Mouse (Mus musculus) right cerebral cortex, postnatal 10 days (tissue): ENCODE data around the gene Pde1b.

Experiments used
- DNase-seq, 2 experiments: peaks; one replicate each; pipeline ENCODE4 v3.0.0; 2021; ENCODE audit warnings: low spot score in 2 of 2

The Pde1b gene

DNA sequence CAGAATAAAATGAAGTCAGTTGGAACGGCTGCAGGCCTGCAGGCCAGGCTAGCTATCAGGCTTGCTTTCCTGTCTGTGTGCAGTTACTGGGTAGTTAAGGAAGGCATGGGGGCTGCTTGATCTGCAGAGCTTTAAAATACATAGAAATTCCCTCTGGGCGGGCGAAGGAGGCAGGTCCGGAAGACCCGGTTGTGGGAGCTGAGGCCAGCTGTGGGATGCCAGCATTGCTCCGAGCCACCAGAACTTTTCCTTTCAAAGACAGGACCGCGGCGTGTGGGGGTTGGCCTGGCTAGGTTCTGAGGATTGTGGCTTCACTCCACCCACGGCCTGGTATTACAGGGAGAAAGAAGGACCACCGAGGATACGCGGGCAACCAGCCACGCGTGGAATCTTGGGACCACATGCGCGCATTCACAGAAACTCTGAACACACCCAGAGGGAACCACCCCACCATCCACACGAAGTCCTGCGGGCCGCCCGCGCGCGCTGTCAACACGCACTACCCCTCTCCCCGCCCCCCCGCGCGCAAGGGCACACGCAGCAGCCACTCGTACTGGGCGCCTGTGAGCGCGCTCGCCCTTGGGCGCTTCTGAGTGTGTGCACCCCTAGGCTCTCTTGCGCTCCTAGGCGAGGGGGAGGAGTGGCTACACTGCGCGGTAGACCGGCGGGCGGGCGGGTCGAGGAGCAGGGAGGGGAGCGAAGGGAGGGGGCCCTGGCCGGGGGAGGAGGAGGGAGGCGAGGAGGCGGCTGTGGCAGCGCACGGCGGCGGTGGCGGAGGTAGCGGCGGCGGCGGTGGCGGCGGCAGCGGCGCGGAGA lies at the start of gene Pde1b:
TSS of gene Pde1b (plus strand) at position 600 of the 816 bp plus-strand sequence.
- peak; percentile 71 to 76 for DNase-seq

DNA sequence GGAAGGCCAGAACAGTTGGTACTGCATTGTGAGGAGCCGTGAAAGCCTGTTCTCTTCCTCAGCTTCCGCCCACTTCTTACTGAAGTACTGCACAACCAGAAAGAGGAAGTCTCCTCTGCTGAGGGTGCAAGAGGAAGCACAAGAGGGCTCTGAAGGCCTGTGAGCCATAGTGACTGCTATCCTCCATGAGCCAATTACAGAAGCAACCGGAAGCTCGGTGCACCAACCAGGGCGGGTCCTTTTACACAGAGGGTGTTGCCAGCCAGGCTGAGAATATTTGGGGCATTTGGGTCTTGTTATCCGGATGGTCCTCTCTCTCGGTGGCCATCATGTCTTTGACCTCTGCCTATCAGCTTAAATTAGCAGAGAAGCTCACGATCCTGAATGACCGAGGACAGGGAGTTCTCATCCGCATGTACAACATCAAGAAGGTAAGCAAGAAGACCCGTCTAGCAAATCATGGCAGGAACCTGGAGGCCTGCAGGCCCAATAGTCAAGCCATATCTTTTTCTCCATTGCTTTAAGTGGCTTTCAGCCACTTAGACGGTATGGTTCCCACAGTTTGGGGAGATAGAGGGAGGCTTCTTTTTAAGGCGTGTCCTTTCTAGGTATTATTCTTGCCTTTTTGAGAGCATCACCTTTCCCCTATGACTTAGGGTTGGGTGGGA lies 49.1 kb upstream of the Pde1b start, which contains the start of gene Nckap1l:
TSS of gene Nckap1l (plus strand) at position 244 of the 668 bp plus-strand sequence.
- DNase-seq = peak; percentile 59 to 61

DNA sequence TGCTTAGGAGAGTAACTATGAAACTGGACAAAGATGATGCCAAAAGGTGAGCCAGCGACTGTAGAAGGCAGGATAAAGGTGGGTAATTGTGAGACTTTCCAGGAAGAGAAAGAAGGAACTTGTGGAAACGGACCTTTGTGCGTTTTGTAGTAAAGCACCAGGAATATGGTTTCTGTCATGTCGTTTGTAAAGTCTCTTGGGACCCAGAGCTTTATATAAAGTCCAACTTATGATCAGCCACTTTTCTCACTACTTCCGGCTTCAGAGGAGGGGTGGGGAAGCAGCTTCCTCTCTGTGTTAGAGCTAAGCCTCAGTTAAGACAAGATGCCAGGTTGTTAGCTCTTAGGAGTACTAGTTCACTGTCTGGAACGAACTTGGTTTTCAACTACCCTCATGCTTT lies 48.4 kb upstream of the Pde1b start:
- DNase-seq = no peak

DNA sequence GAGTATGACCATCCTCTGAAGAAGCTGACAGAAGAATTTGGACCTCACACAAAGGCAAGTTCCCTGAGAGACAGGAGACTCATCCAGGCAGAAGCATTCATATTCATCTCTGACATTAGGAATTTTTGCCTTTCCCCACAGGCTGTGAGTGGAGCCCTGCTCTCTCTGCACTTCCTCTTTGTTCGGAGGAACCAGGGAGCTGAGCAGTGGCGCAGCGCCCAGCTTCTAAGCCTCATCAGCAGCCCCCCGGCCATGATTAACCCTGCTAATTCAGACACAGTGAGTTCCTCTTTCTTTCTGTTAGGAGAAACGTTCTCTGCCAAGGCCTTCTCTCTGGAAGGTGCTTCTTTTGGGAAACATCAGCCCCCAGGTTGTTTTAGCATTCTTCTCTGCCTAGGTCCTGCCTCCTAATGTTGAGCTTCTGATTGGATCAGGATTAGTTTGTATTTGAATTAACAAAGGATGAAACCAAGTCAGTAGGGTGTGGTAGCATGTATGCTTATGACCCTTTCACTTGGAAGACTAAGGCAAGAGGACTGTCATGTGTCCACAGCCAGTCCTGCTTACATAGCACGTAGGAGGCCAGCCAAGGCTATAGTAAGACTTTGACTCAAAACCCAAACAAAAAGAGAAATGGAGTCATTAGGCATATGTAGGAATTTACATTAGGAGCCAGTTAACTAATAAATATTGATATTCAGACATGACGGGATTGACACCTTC lies 40.1 kb upstream of the Pde1b start:
- DNase-seq = peak; percentile 55 to 64

DNA sequence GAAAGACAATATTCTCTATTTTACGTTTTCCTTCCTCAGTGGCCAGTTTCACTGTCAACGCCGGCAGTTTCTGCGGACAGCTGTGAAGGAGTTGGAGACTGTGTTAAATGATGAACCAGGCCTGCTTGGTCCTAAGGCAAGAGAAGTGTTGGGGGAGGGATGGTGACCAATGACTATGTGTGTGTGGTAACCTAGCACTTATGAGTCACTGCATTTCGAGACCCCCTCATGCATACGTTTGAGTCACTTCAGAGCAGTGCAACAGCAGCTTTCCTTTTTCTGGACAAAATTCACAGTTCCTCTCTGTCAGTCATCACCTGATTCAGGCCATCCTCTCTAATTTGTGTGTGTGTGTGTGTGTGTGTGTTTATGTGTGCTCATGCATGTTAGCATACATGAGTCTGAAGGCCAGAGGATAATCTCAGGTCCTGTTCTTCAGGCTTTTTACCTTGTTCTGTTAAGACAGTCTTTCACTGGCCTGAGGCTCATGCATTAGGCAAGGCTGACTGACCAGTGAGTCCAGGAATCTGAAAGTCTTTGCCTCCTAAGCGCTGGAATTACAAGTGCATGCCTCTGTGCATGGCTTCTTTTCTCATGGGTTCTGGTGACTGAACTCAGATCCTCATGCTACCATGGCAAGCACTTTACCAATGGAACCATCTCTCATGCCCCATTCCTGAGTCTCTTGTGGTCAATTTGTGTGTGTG lies 31.2 kb upstream of the Pde1b start:
- DNase-seq = no peak

DNA sequence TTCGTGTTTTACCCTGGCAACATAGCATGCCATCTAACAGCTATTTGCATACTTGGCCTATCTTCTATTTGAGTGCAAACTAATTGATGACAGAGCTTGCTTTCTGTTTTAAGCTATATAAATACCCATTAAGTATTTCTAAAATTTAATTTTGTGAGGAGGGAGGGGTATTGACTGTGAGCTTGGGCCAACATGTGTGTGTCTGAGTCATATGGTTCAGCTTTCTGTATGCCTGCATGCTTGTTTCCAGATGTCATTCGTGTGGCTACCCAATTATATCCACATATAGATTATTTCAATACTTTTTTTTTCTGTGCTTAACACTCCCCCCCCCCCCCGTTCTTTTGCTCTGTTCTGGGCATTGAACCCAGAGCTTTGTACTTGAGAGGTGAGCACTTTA lies 30.6 kb upstream of the Pde1b start:
- no peak for DNase-seq

DNA sequence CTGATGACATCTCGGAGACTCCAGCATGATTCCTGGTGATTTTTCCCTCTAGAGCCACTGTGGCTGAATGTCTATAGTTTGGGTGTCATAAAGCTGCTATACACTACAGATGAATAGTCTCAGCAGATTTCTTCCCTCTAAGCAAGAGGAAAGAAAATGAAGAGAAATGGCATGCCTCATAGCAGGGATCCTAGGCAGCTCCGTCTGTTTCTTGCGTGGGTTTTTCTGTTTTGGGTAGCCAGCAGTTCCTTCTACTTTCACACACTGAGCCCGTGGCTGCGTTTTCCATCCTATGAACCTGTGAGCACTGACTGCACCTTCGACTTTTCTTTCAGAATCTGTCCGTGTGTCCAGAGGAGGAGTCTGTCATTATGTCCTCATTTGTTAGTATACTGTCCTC lies 29.7 kb upstream of the Pde1b start:
- DNase-seq = no peak

DNA sequence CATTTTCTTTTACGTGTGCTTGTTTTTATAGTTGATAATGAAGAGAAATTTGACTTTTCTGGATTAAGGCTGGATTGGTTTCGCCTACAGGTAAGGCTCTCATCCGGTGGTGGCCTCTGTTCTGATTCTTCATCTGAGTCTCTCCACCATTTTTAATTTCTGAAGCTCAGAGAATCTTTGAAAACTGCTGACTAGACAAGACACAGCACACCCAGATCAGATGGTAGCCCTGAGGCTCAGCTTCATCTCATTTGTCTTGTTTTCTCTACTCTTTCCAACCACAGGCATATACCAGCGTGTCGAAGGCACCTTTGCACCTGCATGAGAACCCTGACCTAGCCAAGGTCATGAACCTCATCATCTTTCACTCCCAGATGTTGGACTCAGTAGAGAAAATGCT lies 29.1 kb upstream of the Pde1b start:
- no peak for DNase-seq

DNA sequence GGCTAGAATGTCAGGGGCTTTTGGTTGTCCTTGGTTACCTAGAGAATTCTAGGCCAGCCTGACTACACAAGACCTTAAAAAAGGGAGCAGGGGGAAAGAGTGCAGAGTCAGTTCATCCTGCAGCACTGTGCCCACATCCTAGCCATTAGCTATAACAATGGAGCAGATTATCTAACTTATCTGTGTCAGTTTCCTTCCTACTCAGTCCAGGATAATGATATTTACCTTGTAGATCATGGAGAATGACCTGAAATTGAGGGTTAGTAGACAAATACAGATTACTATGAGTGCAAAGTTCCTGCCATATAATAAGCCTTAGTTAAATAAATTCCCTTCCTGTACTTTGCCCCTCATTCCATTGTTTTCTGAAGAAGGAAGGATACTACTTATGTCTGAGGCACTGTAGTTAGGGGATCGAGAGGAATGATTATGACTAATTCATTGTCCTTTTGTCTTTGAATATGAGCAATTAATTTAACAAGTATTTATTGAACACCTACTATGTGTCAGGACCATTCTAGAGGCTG lies 23.7 kb upstream of the Pde1b start:
- DNase-seq = no peak

DNA sequence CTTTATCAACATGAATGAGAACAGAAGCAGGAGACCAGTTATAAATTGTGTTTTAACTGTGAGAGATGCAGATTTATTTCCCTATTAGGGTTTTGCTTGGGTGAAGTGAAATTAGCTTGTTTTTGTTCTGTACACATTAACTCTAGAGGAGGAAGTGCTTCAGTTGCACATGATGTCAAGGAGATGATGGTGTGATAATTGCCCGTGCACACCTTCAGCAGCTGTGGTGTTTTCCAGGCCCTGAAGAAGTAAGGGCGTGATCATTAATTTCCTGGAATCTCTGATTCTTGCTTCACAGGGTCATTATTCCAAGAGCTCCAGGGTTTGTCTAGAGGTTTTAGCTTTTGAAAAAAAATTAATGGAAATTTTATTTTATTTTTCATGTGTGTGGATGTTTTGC lies 22.7 kb upstream of the Pde1b start:
- DNase-seq = no peak

DNA sequence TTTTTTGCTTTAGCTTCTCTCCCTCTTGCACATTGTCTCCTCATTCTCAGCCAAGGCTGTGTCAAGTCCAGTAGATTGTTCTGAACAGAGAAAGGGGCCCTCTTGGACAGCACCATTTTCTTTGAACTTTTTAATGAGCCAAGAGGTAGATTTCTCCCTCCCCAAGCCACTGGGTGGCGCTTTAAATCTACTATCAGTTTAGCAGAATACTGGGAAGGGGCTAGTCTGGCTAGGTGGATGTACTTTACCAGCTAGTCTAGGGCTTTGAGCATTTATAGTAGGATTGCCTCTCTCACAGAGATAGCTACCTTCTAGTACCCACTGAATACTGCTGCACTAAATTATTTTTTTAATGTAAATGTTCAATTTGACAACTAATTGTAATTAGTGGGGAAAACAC lies 20.3 kb upstream of the Pde1b start:
- DNase-seq = peak in 1 of 2 experiments; percentile 63

DNA sequence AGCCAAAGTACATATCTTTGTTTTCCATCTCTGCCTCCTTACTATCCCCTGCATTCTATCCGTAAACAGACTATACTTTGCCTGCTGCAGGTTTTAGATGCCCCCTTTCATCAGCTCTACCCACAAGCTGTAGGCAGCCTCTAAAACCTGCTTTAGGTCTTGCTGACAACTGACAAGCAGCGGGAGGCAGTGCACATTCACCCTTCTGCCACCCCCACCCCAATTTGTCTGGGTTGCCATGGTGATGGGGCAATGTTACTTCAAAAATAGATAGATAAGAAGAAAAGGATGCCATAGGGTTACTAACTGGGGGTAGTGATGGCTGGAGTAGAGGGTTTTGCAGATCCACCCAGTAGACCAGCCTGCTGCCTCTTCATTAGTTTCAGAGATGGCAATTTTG lies 18.3 kb upstream of the Pde1b start:
- peak; percentile 54 to 67 for DNase-seq

DNA sequence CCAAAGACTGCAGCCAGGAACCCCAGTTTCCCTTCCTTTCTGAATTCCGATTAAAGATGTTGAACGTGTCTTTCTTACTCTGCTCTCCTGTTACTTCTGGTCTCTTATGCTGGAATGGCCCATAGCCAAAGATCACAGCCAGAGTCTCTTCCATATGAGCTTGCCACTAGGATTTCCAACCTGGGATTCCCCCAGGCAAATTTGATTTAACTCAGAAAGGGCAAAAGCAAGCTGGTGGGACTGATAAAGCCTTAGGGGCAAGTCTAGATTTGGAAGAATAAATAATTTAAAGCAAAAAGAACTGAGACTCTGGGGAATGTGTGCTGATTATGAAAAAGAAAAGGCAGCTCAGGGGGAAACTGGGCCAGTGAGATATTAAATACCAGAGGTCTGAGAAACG lies 17.7 kb upstream of the Pde1b start:
- DNase-seq = no peak

DNA sequence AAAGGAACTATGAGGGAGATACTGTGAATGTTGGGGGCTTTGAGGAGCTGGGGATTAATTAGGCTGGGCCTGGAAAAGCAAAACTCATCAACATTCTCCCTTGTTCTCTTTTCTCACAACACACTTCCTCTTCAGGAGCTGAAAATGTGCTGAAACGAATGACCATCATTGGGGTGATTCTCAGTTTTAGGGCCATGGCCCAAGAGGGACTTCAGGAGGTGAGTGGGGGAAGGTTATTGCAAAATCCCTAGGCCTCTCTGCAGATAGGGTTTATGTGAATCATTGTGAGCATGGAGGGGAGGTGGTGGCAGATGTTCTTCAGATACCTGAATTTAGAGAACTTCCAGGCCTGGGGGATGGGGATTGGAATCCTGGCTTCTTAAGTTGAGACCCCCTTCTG lies 16.2 kb upstream of the Pde1b start:
- DNase-seq = no peak

DNA sequence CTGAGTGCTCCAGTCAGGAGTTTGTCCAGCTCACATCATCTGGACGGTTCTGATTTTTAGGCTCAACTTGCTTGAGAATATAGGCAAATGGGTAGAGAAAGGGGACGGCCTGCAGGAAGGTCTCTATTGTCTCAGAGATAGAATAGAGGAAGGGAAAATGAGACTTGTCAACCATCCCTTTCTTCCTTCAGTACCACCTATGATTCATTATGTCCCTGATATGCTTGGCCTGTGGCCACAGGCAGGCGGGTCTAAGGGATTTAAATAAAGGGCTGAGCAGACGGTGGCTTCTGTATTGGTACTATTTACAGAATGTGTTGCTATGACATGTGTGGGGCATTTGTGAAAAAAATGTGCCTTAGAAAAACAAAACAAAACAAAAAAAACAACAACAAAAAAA lies 14.5 kb upstream of the Pde1b start:
- DNase-seq = no peak

DNA sequence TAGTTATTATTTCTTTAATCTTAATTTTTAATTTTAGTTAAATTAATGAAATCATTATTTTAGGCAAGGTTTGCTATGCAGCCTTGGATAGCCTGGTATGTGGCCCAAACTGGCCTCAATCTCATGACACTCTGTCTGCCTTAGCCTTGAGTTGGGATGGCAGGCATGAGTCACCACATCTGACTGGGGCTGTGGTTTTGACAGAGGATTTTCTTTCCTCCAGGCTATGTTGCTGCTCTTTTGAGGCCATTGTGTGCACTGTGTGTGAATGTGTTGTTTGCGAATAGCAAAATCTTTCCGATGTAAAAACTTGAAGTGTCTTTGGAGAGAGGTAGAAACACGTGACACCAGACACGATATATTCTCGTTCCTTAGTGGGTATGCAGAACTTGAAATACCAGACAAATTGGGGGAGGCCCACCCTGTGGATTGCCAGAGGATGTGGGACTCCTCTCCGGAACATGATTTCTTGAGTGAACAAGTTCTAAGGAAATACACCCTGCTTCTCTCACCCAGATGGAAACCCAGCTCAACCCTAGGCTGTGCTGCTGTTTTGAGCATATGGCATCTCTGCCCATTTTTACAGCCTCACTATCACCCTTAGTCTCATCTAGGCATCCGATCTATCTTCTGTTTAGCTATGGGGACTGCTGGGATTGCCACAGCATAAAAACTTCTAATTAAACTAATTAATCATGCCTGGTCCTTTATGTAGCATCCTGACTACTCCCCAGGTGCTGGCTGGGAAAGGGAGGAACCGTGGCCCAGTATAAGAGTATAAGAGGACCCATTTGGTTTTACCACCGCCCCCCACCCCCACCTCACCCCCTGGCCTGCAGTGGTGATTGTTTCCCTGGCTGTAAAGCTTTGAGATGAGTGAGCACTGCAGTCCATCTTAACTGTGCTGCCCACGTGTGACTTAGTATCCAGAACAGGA lies 6.4 kb upstream of the Pde1b start:
- DNase-seq = no peak

DNA sequence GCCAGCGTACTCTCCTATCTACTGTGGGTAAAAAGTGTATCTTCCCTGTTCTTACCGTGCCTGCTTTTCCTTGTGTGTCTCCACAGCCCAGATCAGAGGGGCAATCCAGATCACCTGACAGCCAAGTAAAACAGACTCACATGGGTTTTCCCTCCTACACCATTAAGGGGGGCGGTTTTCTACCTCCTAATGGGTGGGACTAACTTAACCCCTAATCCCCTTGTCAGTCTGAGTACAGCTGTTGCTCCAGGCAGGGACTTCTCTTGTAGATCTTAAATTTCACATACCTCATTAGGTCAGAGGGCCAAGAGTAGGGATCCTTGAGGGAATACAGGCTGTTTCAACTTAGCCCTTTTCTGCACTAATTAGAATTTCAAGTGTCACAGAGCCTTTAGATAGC lies 4.7 kb upstream of the Pde1b start:
- DNase-seq = no peak

DNA sequence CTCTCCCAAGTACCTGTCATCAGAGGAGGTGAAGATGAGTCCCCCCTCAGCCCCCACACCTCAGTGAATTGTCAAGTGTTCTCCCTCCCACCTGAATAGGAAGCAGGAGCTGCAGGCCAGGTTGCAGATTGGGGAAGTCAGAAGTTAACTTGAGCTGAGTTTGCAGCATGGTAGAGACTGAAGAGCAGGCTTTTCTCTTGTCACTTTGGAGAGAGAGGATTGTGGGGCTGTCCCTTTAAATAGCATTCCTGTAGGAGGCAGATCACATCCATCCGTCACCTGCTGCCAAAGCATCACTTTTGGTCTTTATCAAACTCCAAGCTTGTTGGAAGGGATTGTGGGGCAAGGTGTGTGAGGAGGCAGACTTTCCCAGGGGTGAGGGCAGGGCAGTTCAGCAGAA lies 2.1 kb upstream of the Pde1b start:
- DNase-seq = peak in 1 of 2 experiments; percentile 47

DNA sequence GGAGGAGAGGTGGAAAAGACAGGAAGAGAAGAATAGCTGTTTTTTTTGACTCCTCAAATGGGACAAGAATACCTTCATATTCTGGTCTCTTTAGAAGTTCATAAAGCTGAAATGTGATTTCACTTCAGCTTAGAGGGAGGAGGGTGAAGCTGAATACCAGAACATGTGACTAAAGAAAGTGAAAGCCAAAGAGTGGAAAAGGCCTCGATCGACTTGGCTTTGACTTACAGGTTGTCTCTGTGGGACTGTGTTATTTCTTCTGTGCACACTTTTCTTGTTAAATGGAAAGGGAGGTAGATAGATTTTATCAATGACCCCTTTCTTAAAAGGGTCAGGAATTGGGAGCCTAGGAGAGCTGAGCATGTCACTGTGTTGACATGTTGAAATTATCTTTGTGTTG lies 1.6 kb upstream of the Pde1b start:
- DNase-seq = no peak

DNA sequence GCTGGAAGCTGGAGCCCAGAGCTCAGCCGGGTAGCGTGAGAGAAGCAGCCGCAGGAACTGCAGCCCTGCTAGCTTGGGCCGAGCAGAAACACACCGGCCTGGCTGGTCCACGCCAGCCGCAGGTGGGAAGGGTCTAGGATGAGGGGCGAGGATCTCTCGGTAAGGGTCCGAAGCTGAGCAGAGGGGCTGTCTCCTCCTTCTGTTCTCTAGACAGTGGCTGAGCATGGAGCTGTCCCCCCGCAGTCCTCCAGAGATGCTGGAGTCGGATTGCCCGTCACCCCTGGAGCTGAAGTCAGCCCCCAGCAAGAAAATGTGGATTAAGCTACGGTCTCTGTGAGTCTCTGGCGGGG lies 392 bp downstream of the Pde1b start:
- no peak for DNase-seq

DNA sequence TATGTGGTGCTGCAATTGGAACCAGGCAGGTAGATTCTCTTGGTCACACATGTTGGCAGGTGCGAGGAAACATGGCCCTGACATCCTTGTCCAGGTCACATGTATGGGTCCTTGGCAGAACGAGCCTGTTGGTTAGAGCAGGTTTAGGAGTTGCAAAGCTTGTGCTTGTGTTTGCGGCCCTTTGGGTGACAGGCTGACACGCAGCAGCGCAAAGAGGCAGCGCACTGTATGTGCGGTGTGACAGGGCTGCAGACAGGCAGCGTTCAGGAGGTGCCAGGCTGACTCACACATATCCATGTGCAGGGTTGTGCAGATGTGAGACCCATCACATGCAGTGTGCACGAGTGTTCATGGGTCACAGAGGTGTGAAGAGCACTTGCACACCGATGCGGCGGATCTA lies 826 bp downstream of the Pde1b start:
- DNase-seq = peak in 1 of 2 experiments; percentile 54
